Mouse (Mus musculus) right cerebral cortex, adult 18-20 months (tissue): ENCODE measurements at regions not wholly inside any gene's neighbourhood (a gene's known extent, or its start where the extent isn't known, plus 50 kb on each side); places are given as distances from the start of the nearest gene placed in this dataset.
A peak's percentile ranks its signal among the peaks of the same experiment; 100 is the strongest.

Experiments used
- DNase-seq: peaks from one replicate; pipeline ENCODE4 v3.0.0; 2022; ENCODE audit warnings: mixed read lengths

- DNase-seq: peak; percentile 17
Observed at GRCm38 (mm10) chr15:93876335-93876734, 280.6 kb upstream of the Prickle1 start.

- DNase-seq: peak; percentile 41
Observed at GRCm38 (mm10) chr15:93875685-93876084, 280.0 kb upstream of the Prickle1 start.

- peak; percentile 78 for DNase-seq
Observed at GRCm38 (mm10) chr15:93874206-93874605, 278.5 kb upstream of the Prickle1 start.

DNA sequence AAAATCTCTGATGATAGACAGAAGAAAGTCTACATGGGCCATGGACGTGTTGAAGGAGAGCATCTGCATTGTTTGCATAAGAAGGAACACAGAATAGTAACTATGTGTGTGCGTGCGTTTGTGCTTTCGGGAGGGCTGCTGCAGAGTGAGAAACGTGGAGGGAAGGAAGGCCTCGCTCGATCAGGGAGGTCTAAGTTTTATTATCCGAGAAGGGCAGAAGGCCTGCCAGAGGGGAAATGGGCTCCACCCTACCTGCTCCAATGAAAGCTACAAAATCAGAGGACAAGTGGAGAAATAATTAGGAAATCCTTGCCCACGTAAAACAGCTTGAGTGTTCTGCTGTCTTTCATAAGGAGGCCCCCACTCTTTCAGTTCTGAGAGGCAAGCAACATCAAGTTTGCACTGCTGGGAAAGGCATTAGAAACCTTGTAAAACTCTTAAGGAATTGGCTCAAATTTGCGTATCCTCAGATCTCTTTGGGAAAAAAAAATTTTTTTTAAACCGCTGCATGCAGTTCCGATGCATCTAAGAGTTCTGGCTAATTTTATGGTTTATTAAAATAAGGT lies 261.7 kb upstream of the Prickle1 start:
- DNase-seq: no peak

- DNase-seq: peak; percentile 65
Observed at GRCm38 (mm10) chr15:93853221-93853620, 257.5 kb upstream of the Prickle1 start.

- DNase-seq: peak; percentile 58
Observed at GRCm38 (mm10) chr15:93852126-93852525, 256.4 kb upstream of the Prickle1 start.

GRCm38 (mm10) chr15:93850388-93850787 lies 254.7 kb upstream of the Prickle1 start:
- no peak for DNase-seq

GRCm38 (mm10) chr15:93848830-93849229 lies 253.1 kb upstream of the Prickle1 start:
- DNase-seq: no peak

DNA sequence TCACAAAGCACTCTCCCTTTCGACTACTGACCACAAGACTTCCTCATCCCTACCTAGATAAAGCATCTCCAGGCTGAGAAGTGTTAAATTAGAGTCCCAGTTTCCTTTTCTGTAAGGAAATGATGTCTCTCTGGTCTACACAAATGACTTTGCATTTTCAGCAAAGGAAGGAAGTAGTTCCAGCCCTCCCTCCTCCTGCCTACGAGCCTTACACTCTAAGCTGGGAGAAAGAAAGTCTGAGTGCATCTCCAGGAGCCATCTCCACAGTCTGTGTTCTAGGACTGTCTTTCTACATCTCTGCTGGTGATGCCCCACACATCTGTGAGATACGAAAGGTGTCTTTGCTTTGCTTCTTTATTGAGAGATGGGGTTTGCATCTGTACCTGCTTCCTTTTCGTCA lies 251.1 kb upstream of the Prickle1 start:
- DNase-seq: no peak

GRCm38 (mm10) chr15:93845801-93846200 lies 250.1 kb upstream of the Prickle1 start:
- DNase-seq: peak; percentile 85

GRCm38 (mm10) chr15:93832956-93833355 lies 237.3 kb upstream of the Prickle1 start:
- DNase-seq: no peak

- DNase-seq: peak; percentile 64
Observed at GRCm38 (mm10) chr15:93832431-93832936, 236.8 kb upstream of the Prickle1 start.

DNA sequence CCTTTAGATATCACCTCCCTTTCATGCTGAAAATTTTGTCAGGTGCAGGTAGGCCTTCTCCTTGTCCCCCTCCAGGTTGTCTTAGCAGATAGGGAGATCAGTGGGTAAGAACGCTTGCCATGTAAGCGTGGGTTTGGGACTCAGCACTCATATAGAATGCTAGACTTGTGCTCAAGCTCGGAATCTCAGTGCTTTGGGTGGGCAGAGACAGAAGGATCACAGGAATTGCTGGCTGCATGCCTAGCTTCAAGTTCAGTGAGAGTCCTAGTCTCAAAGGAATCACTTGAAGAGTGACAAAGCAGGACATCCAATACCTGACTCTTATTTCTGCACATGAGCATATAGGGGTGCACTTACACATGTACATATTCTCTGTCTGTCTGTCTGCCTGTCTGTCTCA lies 235.5 kb upstream of the Prickle1 start:
- DNase-seq: peak; percentile 79

DNA sequence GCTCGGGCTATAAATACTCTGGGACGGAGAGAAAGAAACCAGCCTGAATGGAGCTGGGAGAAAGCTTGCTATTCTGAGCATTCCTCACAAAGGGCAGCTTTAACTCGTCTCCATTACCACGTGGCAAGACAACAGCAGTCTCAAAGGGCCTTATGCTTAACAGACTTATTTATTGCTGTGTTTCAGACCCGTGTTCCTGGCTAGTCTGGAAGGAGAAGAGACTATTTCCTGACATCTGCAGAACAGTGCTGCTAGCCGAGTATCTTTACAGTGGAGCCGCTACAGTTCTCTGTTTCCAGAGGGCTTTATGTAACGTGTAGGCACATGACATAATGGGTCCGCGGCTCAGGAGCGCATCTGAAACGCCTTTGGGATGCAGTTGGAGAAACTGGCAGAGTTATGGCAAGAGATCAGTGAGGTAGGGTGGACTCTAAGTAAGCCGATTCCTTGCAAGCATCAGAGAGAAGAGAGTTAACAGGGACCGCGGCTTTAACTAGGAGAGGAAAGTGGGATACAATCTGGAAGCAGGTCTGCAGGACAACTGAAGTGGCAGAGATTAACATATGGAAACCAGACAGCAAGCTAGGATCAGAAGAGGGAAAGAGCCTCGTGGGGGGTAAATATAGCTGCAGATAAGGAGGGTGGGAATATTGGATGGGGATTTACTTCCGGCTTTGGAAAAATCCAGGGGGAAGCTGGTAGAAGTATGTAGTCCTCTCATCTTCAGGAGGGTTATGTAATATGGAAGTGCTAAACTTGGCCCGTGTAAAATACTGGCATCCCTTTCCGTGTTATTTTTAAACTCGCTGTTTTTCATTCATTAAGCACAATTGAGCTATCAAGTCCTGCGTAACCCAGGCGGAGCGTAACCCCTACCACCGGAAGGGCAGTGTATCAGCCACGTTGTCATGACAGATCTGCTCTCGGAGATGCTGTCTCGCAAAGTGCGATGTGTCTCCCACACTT lies 229.3 kb upstream of the Prickle1 start:
- peak; percentile 77 for DNase-seq

DNA sequence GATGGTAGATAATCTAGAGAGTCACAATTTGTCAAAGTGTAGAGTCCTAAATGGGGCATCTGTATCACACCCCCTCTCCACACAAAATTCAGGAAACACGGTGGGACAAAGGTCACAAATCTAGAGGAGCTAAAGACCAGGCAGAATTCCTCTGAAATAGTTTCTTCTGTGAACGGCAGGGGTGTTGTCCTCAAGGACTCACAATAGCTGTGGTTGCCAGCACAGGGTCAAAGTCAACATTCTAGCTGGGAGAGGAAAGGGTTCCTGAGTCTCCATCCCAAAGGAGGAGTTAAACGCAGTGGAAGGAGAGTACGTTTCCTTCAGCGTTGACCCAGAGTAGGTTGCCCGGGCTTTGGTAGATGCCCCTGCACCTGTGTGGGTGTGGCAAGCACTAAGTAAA lies 225.5 kb upstream of the Prickle1 start:
- no peak for DNase-seq

DNA sequence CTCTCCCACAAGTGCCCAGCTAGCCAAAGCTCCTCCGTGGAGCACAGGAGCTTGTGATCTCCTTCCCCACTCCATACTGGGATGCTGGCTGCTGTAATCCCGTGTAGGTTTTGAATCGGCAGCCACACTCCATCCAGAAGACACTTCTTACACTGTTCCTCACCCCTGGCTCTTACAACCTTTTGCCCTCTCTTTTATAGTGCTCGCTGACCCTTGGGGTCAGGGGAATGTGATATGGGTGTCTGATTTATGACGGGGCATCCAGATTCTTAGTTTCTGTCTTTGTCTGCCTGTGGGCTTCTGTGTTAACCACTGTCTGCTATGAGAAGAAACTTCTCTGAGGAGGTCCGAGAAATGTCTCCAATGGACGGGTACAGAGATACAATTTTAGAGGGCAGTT lies 216.3 kb upstream of the Prickle1 start:
- DNase-seq: no peak

- no peak for DNase-seq
Observed at GRCm38 (mm10) chr15:93807993-93808392, 212.3 kb upstream of the Prickle1 start.

- DNase-seq: no peak
Observed at GRCm38 (mm10) chr15:93807505-93807904, 211.8 kb upstream of the Prickle1 start.

DNA sequence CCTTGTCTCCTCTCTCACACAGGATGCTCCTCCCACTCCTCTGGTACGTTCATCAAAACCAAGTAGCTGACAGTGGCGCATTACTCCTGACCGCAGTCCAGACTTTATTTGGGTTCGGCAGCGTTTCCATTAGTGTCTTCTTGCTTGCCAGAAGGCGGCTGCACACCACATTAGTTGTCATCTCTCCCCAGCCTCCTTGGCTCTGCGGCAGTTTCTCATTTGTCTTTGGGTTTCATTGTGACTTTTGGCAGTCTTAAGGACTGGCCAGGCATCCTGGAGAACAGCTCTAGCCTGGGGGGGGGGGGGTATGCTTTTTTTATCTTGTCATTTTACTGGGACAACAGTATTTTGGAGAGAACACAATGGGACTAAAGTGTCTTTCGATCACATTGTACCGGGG lies 209.0 kb upstream of the Prickle1 start:
- DNase-seq: no peak

DNA sequence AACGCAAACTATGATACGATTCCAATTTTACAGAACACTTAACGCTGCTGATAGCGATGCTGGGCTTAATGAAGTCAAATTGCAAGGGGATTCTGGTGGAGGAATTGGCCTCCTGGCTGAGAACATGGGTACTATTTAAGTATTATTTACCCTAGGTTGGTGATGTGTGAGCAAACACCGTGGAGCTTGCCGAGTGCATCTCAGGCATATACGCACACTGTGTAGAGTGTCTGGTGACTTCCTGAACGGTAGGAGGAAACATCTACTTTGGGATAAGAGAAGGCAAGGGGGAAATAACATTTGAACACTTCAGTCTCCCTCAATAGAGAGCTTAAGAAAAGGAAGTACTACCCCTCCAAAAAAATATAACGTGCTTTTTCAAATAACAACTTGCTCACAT lies 194.8 kb upstream of the Prickle1 start:
- DNase-seq: no peak

GRCm38 (mm10) chr15:93789762-93790161 lies 194.1 kb upstream of the Prickle1 start:
- DNase-seq: no peak

GRCm38 (mm10) chr15:93787361-93787760 lies 191.7 kb upstream of the Prickle1 start:
- no peak for DNase-seq

GRCm38 (mm10) chr15:93785846-93786412 lies 190.2 kb upstream of the Prickle1 start:
- DNase-seq: no peak

DNA sequence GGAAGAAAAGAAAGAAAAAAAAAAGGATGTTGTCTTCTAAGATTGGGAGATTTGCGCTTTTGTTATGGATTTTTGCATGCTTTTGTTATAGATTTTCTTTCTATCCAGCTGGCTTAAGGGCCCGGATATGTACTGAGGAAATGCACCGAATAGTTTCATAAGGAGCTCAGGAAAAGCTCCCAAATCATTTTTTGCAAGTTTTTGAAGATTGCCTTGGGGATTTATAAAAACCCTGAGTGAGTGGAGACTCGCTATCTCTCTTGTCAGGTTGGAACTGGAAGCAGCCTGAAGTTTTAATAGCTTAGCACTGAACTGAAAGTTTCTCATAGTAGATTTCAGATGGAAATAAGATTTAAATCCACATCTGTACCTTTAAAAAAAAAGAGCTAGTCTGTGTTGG lies 188.0 kb upstream of the Prickle1 start:
- DNase-seq: no peak
